Mouse (Mus musculus): ENCODE measurements at regions not wholly inside any gene's neighbourhood (a gene's known extent, or its start where the extent isn't known, plus 50 kb on each side); places are given as distances from the start of the nearest gene placed in this dataset.

GRCm38 (mm10) chr7:135324991-135325390 is 66.5 kb downstream of the Nps start:
- peak; percentile 90 for DNase-seq

- DNase-seq, result no peak
These were observed 65.1 kb upstream of the Foxi2 start for GRCm38 (mm10) chr7:135344979-135345378.

- no peak for DNase-seq
These were observed 63.4 kb upstream of the Foxi2 start for GRCm38 (mm10) chr7:135346720-135347119.

GRCm38 (mm10) chr7:135357797-135358196 is 52.3 kb upstream of the Foxi2 start:
- no peak for DNase-seq

Measured in retina, postnatal 1 day (tissue).